Mouse (Mus musculus) lung, embryonic 16.5 days (tissue): ENCODE measurements around the gene Crybb1. TPM values are rescaled to one million over a fixed set of nuclear protein-coding genes. Genes with fewer than 3 reads are reported as not detected.
A peak's percentile ranks its signal among the peaks of the same experiment; 100 is the strongest.

Source experiments
- ATAC-seq: fragments of 200-750 bp; cut with Nextera tagmentation; 2 replicates; pipeline ENCODE4 v1.8.0; 2017; ENCODE audit warnings: low read depth, mild to moderate bottlenecking, moderate library complexity
- H3K27ac ChIP-seq: fragments of 300-500 bp; sonication (generic); 2 replicates; pipeline ENCODE4 v1.5.1; 2014; ENCODE audit warnings: mild to moderate bottlenecking, control low read depth, low read length
- H3K27me3 ChIP-seq: fragments of 300-500 bp; sonication (generic); 2 replicates; pipeline ENCODE4 v1.6.1; 2014; ENCODE audit warnings: low read depth, low read length, mixed read lengths; ENCODE audit not compliant: control insufficient read depth, insufficient read depth
- H3K36me3 ChIP-seq: fragments of 300-500 bp; sonication (generic); 2 replicates; pipeline ENCODE4 v1.6.1; 2014; ENCODE audit warnings: low read length; ENCODE audit not compliant: control insufficient read depth, insufficient read depth
- H3K4me1 ChIP-seq: fragments of 300-500 bp; sonication (generic); replicated peaks from 2 replicates; pipeline ENCODE4 v1.6.1; 2014; ENCODE audit warnings: low read length, mixed read lengths; ENCODE audit not compliant: control insufficient read depth, insufficient read depth
- H3K4me2 ChIP-seq: fragments of 300-500 bp; sonication (generic); 2 replicates; pipeline ENCODE4 v1.6.1; 2014; ENCODE audit warnings: low read depth, low read length, control low read depth
- H3K4me3 ChIP-seq: fragments of 300-500 bp; sonication (generic); 2 replicates; pipeline ENCODE4 v1.5.1; 2014; ENCODE audit warnings: mild to moderate bottlenecking, low read length, control low read depth
- H3K9ac ChIP-seq: fragments of 300-500 bp; sonication (generic); 2 replicates; pipeline ENCODE4 v1.6.1; 2014; ENCODE audit warnings: low read length, control low read depth
- H3K9me3 ChIP-seq: fragments of 300-500 bp; sonication (generic); 2 replicates; pipeline ENCODE4 v1.6.1; 2016; ENCODE audit warnings: low read length; ENCODE audit not compliant: control insufficient read depth
- WGBS: fragments of 180-500 bp; shearing (Covaris S2); extraction: QIAGEN DNeasy Blood & Tissue Kit; methylation state at CpG from one replicate; pipeline ENCODE4 v1.1.7; 2014; 5-methylcytosine and 5-hydroxymethylcytosine counted together
- polyA plus RNA-seq: library from polyadenylated mRNA; unstranded; fragments of >200 nt; fragmentation: Nextera tagmentation; extraction: Ambion mirVana; gene quantifications from 2 replicates; pipeline ENCODE4 v1.2.1, GENCODE M21; 2015

Gene Crybb1
- polyA plus RNA-seq, 1 experiment from 2014 or later = 3.5 TPM

GRCm38 (mm10) chr5:112254282-112254806 is 1.3 kb upstream of the Crybb1 start:
- ATAC-seq = peak; percentile 32
- Histone ChIP-seq H3K4me1 (peaks cover 12% of the 10 kb centered on the region), H3K9ac (no peak overlapping the region), H3K9me3 (no peaks in the 10 kb centered on the region), H3K27me3 (no peaks in the 10 kb centered on the region; the same call in 1 of the 2 replicates), H3K4me3 (no peak overlapping the region), H3K27ac (no peak overlapping the region), H3K4me2 (no peak overlapping the region), H3K36me3 (no peaks in the 10 kb centered on the region)
- WGBS = 32% methylated on average over 7 of the region's 7 CpGs

GRCm38 (mm10) chr5:112256457-112256856 is 842 bp downstream of the Crybb1 start:
- H3K36me3 ChIP-seq = no peaks in the 10 kb centered on the region
- H3K9me3 ChIP-seq = no peaks in the 10 kb centered on the region
- no peak overlapping the region for H3K9ac ChIP-seq
- no peak for ATAC-seq
- H3K27me3 ChIP-seq = no peaks in the 10 kb centered on the region; the same call in 1 of the 2 replicates
- no peak overlapping the region for H3K27ac ChIP-seq
- H3K4me3 ChIP-seq = no peak overlapping the region
- WGBS = 81% methylated on average over 9 of the region's 9 CpGs
- peaks cover 12% of the 10 kb centered on the region for H3K4me1 ChIP-seq
- H3K4me2 ChIP-seq = no peak overlapping the region

DNA sequence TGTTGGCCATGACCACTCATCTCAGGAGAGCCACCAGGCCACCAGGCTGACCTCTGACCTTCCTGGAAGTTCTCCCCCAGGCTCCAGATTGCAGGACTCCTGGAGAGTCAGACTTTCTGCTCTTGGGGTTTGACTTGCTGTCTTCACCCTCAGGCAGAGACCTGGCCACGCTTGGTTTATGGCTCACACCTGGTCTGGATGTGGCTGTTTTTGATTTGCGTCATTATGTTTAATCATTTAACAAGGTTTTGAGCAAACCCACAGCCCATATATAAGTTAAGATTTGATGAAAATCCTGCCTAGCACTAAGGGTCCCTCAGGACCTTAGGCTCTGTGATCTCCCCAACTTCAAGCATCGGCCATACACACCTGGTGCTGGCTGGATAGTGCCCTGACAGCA is 2.3 kb downstream of the Crybb1 start:
- no peak overlapping the region for H3K9ac ChIP-seq
- H3K27ac ChIP-seq = no peak overlapping the region
- 73% methylated on average over 3 of the region's 3 CpGs for WGBS
- no peak overlapping the region for H3K4me2 ChIP-seq
- H3K4me3 ChIP-seq = no peak overlapping the region
- H3K4me1 ChIP-seq = peaks cover 7% of the 10 kb centered on the region
- no peak for ATAC-seq
- H3K9me3 ChIP-seq = no peaks in the 10 kb centered on the region
- no peaks in the 10 kb centered on the region; the same call in 1 of the 2 replicates for H3K27me3 ChIP-seq
- no peaks in the 10 kb centered on the region for H3K36me3 ChIP-seq

DNA sequence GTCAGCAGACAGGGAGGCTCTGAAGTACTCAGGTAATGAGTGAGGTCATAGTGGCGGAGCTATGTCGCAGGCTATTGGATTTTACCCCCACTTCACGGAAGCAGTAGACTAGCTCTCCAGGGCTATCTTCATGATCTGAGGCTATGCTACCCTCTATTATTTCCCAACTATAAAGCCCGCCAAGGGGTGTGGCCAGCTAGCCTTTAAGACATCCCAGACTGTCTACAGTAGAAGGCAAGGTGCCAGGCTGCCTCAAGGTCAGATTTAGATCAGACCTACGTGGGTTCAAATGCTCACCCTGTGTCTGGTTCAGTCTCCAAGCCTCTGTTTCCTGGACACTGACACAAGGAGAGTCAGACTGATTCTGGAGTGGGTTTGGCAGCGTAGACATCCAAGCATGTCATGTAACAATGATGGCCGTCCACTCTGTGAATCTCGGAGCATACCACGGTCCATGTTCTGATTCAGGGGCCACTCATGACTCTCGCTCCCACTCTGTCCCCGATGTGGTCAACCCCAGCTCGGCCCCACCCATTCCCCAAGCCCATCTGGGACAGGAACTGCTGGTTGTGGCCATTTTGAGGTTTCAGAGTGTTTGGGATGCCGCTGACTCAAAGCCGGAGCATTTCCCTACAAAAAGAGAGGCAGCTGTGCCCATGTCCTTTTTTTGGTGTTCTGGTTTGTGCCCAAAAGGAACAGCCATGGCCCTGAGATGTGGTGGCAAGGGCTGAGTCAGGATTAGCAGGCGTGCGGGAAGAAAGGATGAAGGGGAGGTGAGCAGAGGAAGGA is 4.4 kb downstream of the Crybb1 start:
- no peak for ATAC-seq
- Histone ChIP-seq H3K9ac (no peak overlapping the region), H3K4me3 (no peak overlapping the region), H3K4me1 (no peaks in the 10 kb centered on the region; the same call in 1 of the 2 replicates), H3K9me3 (no peaks in the 10 kb centered on the region), H3K4me2 (no peak overlapping the region), H3K27me3 (no peaks in the 10 kb centered on the region; the same call in 1 of the 2 replicates), H3K27ac (no peak overlapping the region), H3K36me3 (no peaks in the 10 kb centered on the region)
- 81% methylated on average over 16 of the region's 16 CpGs for WGBS

- H3K4me3 ChIP-seq = no peak overlapping the region
- no peaks in the 10 kb centered on the region for H3K9me3 ChIP-seq
- no peaks in the 10 kb centered on the region for H3K36me3 ChIP-seq
- H3K4me1 ChIP-seq = no peaks in the 10 kb centered on the region
- H3K9ac ChIP-seq = no peak overlapping the region
- 77% methylated on average over 3 of the region's 3 CpGs for WGBS
- H3K27ac ChIP-seq = no peak overlapping the region
- H3K4me2 ChIP-seq = no peak overlapping the region
- no peak for ATAC-seq
- H3K27me3 ChIP-seq = no peaks in the 10 kb centered on the region; the same call in 1 of the 2 replicates
These were observed 5.2 kb downstream of the Crybb1 start for GRCm38 (mm10) chr5:112260818-112261217.

- H3K4me3 ChIP-seq = no peak overlapping the region
- no peak overlapping the region for H3K4me2 ChIP-seq
- no peaks in the 10 kb centered on the region for H3K36me3 ChIP-seq
- ATAC-seq = no peak
- H3K9me3 ChIP-seq = no peaks in the 10 kb centered on the region
- H3K27me3 ChIP-seq = peaks cover 8% of the 10 kb centered on the region
- no peak overlapping the region for H3K27ac ChIP-seq
- 73% methylated on average over 7 of the region's 7 CpGs for WGBS
- no peaks in the 10 kb centered on the region for H3K4me1 ChIP-seq
- no peak overlapping the region for H3K9ac ChIP-seq
These were observed 8.5 kb downstream of the Crybb1 start for GRCm38 (mm10) chr5:112264099-112264498.

DNA sequence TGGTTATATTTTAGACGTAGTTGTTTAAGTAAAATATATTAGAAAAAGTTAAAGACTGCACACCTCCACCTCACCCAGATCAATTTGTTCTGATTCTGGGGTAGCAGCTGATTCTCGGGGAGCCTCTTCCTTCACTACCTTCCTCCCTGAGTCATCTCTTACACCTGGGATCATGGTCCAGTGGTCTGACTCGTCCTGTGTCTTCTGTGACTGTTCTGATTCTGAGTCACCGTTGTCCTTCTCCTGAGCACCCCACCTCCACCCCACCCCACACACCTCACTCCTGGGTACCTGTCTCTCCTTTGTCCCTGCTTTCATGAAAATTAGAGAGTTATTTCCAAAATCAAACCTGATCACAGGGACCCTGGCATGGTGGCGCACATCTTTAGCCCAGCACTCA is 9.5 kb downstream of the Crybb1 start:
- Histone ChIP-seq H3K36me3 (no peaks in the 10 kb centered on the region), H3K4me3 (no peak overlapping the region), H3K9ac (no peak overlapping the region), H3K27ac (no peak overlapping the region), H3K9me3 (no peaks in the 10 kb centered on the region), H3K4me2 (no peak overlapping the region), H3K27me3 (peaks cover 13% of the 10 kb centered on the region), H3K4me1 (no peaks in the 10 kb centered on the region)
- 78% methylated on average over 5 of the region's 5 CpGs for WGBS
- ATAC-seq = no peak

- no peaks in the 10 kb centered on the region for H3K4me1 ChIP-seq
- H3K4me3 ChIP-seq = no peak overlapping the region
- no peak overlapping the region for H3K9ac ChIP-seq
- H3K27me3 ChIP-seq = peaks cover 13% of the 10 kb centered on the region
- no peak overlapping the region for H3K27ac ChIP-seq
- no peak overlapping the region for H3K4me2 ChIP-seq
- no peaks in the 10 kb centered on the region for H3K9me3 ChIP-seq
- H3K36me3 ChIP-seq = no peaks in the 10 kb centered on the region
- 6% methylated on average over 10 of the region's 10 CpGs for WGBS
- peak; percentile 58 for ATAC-seq
These were observed 9.9 kb downstream of the Crybb1 start for GRCm38 (mm10) chr5:112265515-112265914.

- WGBS = 48% methylated on average over 9 of the region's 9 CpGs
- Histone ChIP-seq H3K9ac (no peak overlapping the region), H3K4me3 (no peak overlapping the region), H3K9me3 (no peaks in the 10 kb centered on the region), H3K27me3 (peaks cover 13% of the 10 kb centered on the region), H3K4me1 (no peaks in the 10 kb centered on the region), H3K4me2 (no peak overlapping the region), H3K27ac (no peak overlapping the region), H3K36me3 (no peaks in the 10 kb centered on the region)
- ATAC-seq = peak; percentile 22; the same call in 1 of the 2 replicates
These were observed 10.6 kb downstream of the Crybb1 start for GRCm38 (mm10) chr5:112266011-112266777.
